ENCODE assay signal across 8 mouse cellular contexts in genomic region chr4:130295047-130295745, GRCm38 (mm10). TPM values are rescaled to one million over a fixed set of nuclear protein-coding genes. Genes with fewer than 3 reads are reported as not detected.
A peak's percentile ranks its signal among the peaks of the same experiment; 100 is the strongest.
DNase-seq lines count a peak whose midpoint lies in the region; ATAC-seq and TF ChIP-seq lines count a peak whose summit lies in the region.

No protein-coding gene starts in this region.

- ATAC-seq in kidney, embryonic 15.5 days (replicated peaks; ENCODE audit: low FRiP score), result no peak
- ATAC-seq in CD4-positive, CD25-positive, alpha-beta regulatory T cell, adult 4 months, result no peak

- no peak overlapping the region for H3K9ac ChIP-seq in kidney, embryonic 15.5 days

- peak; percentile 37 for DNase-seq in kidney, postnatal 10 days
- DNase-seq in c-Kit-positive CD71-positive TER-119-positive erythroid progenitor cells, embryonic 14.5 days (ENCODE audit: low spot score), result peak; percentile 87
- peak; percentile 93 for DNase-seq in liver
- no peak for DNase-seq in spleen, adult 2 months (ENCODE audit: low read depth in 1 of 2, low spot score in 2 of 2)
- DNase-seq in gastrocnemius, postnatal 25 days, result no peak
- DNase-seq in gastrocnemius, postnatal 36 days, result no peak

- peaks cover 11% of the 10 kb centered on the region; the same call in 1 of the 2 replicates for H3K27me3 ChIP-seq in kidney, embryonic 15.5 days
- H3K27me3 ChIP-seq in spleen, adult 2 months (ENCODE audit: control insufficient read depth, insufficient read depth, low read length), result no peaks in the 10 kb centered on the region

- H3K4me1 ChIP-seq in kidney, embryonic 15.5 days, result peaks cover 15% of the 10 kb centered on the region
- H3K4me1 ChIP-seq in spleen, adult 2 months (ENCODE audit: control insufficient read depth, insufficient read depth, insufficient read length), result no peaks in the 10 kb centered on the region

- H3K9me3 ChIP-seq in kidney, embryonic 15.5 days (replicated peaks), result no peaks in the 10 kb centered on the region; the same call in 1 of the 2 replicates

- no peak overlapping the region for H3K4me2 ChIP-seq in kidney, embryonic 15.5 days

- intact Hi-C loops in gastrocnemius, postnatal 36 days (cut with DNase I), result no loop called here

- WGBS in kidney, embryonic 15.5 days, result 47% methylated on average over 23 of the region's 23 CpGs
- WGBS in spleen, adult 2 months, result 48% methylated on average over 23 of the region's 23 CpGs

- no peak for TF ChIP-seq CTCF in spleen, adult 2 months (IDR thresholded peaks at IDR 0.05; ENCODE audit: extremely low read depth, insufficient read depth, insufficient read length, insufficient replicate concordance)

- no peak overlapping the region for H3K4me3 ChIP-seq in kidney, embryonic 15.5 days (replicated peaks)
- no peak overlapping the region for H3K4me3 ChIP-seq in spleen, adult 2 months (ENCODE audit: extremely low read depth, insufficient read depth, insufficient read length)

- no peak for TF ChIP-seq POLR2A in spleen, adult 2 months (IDR thresholded peaks at IDR 0.05; ENCODE audit: low read depth, low read length)

- no peaks in the 10 kb centered on the region for H3K36me3 ChIP-seq in kidney, embryonic 15.5 days
- H3K36me3 ChIP-seq in spleen, adult 2 months (ENCODE audit: control insufficient read depth, insufficient read depth, low read length), result no peaks in the 10 kb centered on the region

- no peak overlapping the region for H3K27ac ChIP-seq in kidney, embryonic 15.5 days
- H3K27ac ChIP-seq in spleen, adult 2 months (ENCODE audit: insufficient read depth, low read length), result peak overlapping the region; percentile 32; the same call in 1 of the 2 replicates

RNA-seq across cellular contexts. Expression of gene Fabp3, which starts 13.2 kb away (rescaled TPM):
- 70.7 and 81.3 TPM in 2 replicates for polyA plus RNA-seq in kidney, embryonic 15.5 days (2015; fragmentation: Nextera tagmentation; extraction: Ambion mirVana)
- 0.38 and 0.54 TPM in 2 replicates for polyA plus RNA-seq in spleen, adult 2 months (2012; rRNA removed)
- not detected for polyA plus RNA-seq in CD4-positive, CD25-positive, alpha-beta regulatory T cell, adult 4 months (2017; shearing (Covaris generic))
- 1,000 to 10,000 TPM in 1 of 2 experiments, 100 to 1,000 TPM in 1; 646 to 1,026 TPM for total RNA-seq in gastrocnemius, postnatal 25 days (2021)
- 100 to 1,000 TPM; 839 to 956 TPM for total RNA-seq in gastrocnemius, postnatal 36 days (2021)

RNA-seq across cellular contexts. Expression of gene Gm10570, which starts 13.3 kb away (rescaled TPM):
- polyA plus RNA-seq in kidney, embryonic 15.5 days (2015; fragmentation: Nextera tagmentation; extraction: Ambion mirVana), result 0.36 and 0.57 TPM in 2 replicates
- polyA plus RNA-seq in spleen, adult 2 months (2012; rRNA removed), result not detected in 2 replicates
- not detected for polyA plus RNA-seq in CD4-positive, CD25-positive, alpha-beta regulatory T cell, adult 4 months (2017; shearing (Covaris generic))
- not detected for total RNA-seq in gastrocnemius, postnatal 25 days (2021)
- under 1 TPM in 1 of 2 experiments, not detected in 1; 0.77 TPM for total RNA-seq in gastrocnemius, postnatal 36 days (2021)

RNA-seq across cellular contexts. Expression of gene Serinc2, which starts 16.2 kb away (rescaled TPM):
- polyA plus RNA-seq in kidney, embryonic 15.5 days (2015; fragmentation: Nextera tagmentation; extraction: Ambion mirVana), result 43.8 and 48.8 TPM in 2 replicates
- polyA plus RNA-seq in spleen, adult 2 months (2012; rRNA removed), result 0.85 and 1.5 TPM in 2 replicates
- polyA plus RNA-seq in CD4-positive, CD25-positive, alpha-beta regulatory T cell, adult 4 months (2017; shearing (Covaris generic)), result 1 to 10 TPM in 1 of 2 experiments, under 1 TPM in 1; 0.34 to 1.2 TPM
- 10 to 100 TPM; 52.0 to 64.1 TPM for total RNA-seq in gastrocnemius, postnatal 25 days (2021)
- 10 to 100 TPM; 55.4 to 76.6 TPM for total RNA-seq in gastrocnemius, postnatal 36 days (2021)

Comparison
In these comparisons a context has a peak if more than half of its experiments do, and no peak if none do; other contexts are left out.
1. DNase-seq: peak in kidney, postnatal 10 days (single experiment), c-Kit-positive CD71-positive TER-119-positive erythroid progenitor cells, embryonic 14.5 days (single experiment) and liver (single experiment); none in spleen, adult 2 months (0 of 2), gastrocnemius, postnatal 25 days (single experiment) and gastrocnemius, postnatal 36 days (0 of 2).
2. RNA of gene Fabp3, which starts 13.2 kb away (polyA plus RNA-seq): 70.7 to 81.3 TPM in kidney, embryonic 15.5 days; not detected in CD4-positive, CD25-positive, alpha-beta regulatory T cell, adult 4 months and 0.38 to 0.54 TPM in spleen, adult 2 months; every median in the first group is over 10 times any median in the second.
3. RNA of gene Serinc2, which starts 16.2 kb away (polyA plus RNA-seq): 43.8 to 48.8 TPM in kidney, embryonic 15.5 days; 0.34 to 1.2 TPM in CD4-positive, CD25-positive, alpha-beta regulatory T cell, adult 4 months and 0.85 to 1.5 TPM in spleen, adult 2 months; every median in the first group is over 10 times any median in the second.